Mouse (Mus musculus): ENCODE results near the gene Grb2. TPM values are rescaled to one million over a fixed set of nuclear protein-coding genes. Genes with fewer than 3 reads are reported as not detected.

The Grb2 gene
- polyA plus RNA-seq, 1 experiment, result not detected

GRCm38 (mm10) chr11:115716410-115717338, 8.3 kb upstream of the Grb2 start:
- Histone ChIP-seq H3K27ac (ENCODE audit: insufficient read depth, low read depth, low read length) (no peak overlapping the region), H3K4me3 (ENCODE audit: insufficient read depth, low read depth, low read length) (no peak overlapping the region), H3K4me1 (ENCODE audit: control insufficient read depth, insufficient read depth, low read length) (no peaks in the 10 kb centered on the region)
- TF ChIP-seq CTCF (IDR thresholded peaks at IDR 0.05; ENCODE audit: insufficient read depth, low read depth, low read length), result no peak
- no peak for TF ChIP-seq POLR2A (IDR thresholded peaks at IDR 0.05; ENCODE audit: insufficient read depth, low read depth, low read length)
- WGBS, result 77% methylated on average over 15 of the region's 15 CpGs

DNA sequence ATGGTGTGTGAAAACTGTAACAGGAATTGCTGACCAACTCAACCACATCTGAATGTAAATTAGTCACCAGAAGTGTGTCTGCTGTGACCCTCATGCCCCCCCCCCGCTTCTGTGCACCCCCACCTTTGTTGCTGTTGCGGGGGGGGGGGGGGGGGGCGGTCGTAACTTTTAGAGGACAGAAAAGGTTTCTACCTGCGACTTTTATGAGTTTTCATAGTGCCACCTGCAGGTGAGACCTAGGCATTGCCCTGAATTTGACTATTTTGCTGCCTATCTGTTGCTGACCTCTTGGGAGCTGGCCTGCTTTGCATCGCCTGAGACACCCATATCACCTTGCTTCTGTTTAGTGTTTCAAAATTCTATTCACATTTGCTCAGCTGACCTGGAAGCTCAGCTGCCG, 6.1 kb upstream of the Grb2 start:
- Histone ChIP-seq H3K4me3 (ENCODE audit: insufficient read depth, low read depth, low read length) (no peak overlapping the region), H3K27ac (ENCODE audit: insufficient read depth, low read depth, low read length) (no peak overlapping the region), H3K4me1 (ENCODE audit: control insufficient read depth, insufficient read depth, low read length) (no peaks in the 10 kb centered on the region)
- 9% methylated on average over 7 of the region's 7 CpGs for WGBS
- TF ChIP-seq POLR2A (IDR thresholded peaks at IDR 0.05; ENCODE audit: insufficient read depth, low read depth, low read length) (no peak), CTCF (IDR thresholded peaks at IDR 0.05; ENCODE audit: insufficient read depth, low read depth, low read length) (peak; percentile 18; the same call in 1 of the 2 replicates)

DNA sequence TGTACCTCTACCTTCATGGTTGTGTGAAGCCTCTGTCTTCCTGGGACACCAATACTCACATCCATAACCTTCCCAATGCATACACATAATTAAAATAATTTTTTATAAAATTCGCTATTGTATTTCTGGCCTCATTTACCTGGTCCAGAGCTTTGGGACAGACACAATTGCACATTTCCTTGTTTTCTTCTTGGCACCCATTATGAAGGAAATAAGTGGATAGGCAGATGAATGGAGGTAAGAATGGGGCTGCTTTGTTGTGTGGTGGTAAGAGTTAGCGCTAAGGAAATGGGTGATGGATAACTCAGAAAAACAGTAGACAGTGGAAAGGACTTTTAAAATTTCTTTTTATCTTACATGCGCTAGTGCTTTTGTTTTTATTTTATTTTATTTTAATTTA, 5.0 kb upstream of the Grb2 start:
- 93% methylated on average over 3 of the region's 3 CpGs for WGBS
- no peak for TF ChIP-seq CTCF (IDR thresholded peaks at IDR 0.05; ENCODE audit: insufficient read depth, low read depth, low read length)
- TF ChIP-seq POLR2A (IDR thresholded peaks at IDR 0.05; ENCODE audit: insufficient read depth, low read depth, low read length), result no peak
- H3K4me1 ChIP-seq (ENCODE audit: control insufficient read depth, insufficient read depth, low read length), result no peaks in the 10 kb centered on the region
- no peak overlapping the region for H3K27ac ChIP-seq (ENCODE audit: insufficient read depth, low read depth, low read length)
- no peak overlapping the region for H3K4me3 ChIP-seq (ENCODE audit: insufficient read depth, low read depth, low read length)

DNA sequence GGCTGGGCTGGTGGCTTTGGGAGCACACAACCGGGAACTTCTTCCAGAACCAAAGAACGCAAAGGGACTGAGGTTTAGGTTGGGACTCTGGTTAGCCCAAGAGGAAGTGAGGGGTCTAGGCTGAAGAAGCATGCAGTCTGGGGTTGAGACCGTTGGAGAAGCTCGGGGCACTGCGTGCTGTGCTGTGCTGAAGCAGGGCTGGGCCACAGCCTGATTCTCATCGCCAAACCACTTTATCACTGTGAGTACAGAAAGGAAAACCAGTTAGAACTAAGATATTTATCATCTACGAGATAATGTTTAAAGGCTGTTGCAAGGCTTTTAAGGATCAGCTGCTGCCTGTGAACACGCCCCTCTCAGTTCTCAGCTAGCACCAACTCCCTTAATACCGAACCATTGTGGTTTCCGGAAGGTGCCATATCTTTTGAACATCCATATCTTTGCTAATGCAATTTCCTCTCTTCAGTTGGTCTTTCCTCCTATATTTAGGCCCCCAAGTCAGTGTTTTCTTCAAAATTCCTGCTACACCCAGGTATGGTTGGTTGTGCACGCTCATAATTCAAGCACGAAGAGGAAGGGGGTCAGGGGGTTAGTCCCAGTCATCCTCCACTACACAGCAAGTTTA, 4.4 kb upstream of the Grb2 start:
- 85% methylated on average over 12 of the region's 12 CpGs for WGBS
- no peaks in the 10 kb centered on the region for H3K4me1 ChIP-seq (ENCODE audit: control insufficient read depth, insufficient read depth, low read length)
- H3K4me3 ChIP-seq (ENCODE audit: insufficient read depth, low read depth, low read length), result no peak overlapping the region
- TF ChIP-seq CTCF (IDR thresholded peaks at IDR 0.05; ENCODE audit: insufficient read depth, low read depth, low read length), result no peak
- no peak for TF ChIP-seq POLR2A (IDR thresholded peaks at IDR 0.05; ENCODE audit: insufficient read depth, low read depth, low read length)
- H3K27ac ChIP-seq (ENCODE audit: insufficient read depth, low read depth, low read length), result no peak overlapping the region

GRCm38 (mm10) chr11:115712268-115712667, 3.9 kb upstream of the Grb2 start:
- no peak overlapping the region for H3K4me3 ChIP-seq (ENCODE audit: insufficient read depth, low read depth, low read length)
- WGBS, result 70% methylated on average over 2 of the region's 2 CpGs
- H3K27ac ChIP-seq (ENCODE audit: insufficient read depth, low read depth, low read length), result no peak overlapping the region
- H3K4me1 ChIP-seq (ENCODE audit: control insufficient read depth, insufficient read depth, low read length), result no peaks in the 10 kb centered on the region
- no peak for TF ChIP-seq POLR2A (IDR thresholded peaks at IDR 0.05; ENCODE audit: insufficient read depth, low read depth, low read length)
- no peak for TF ChIP-seq CTCF (IDR thresholded peaks at IDR 0.05; ENCODE audit: insufficient read depth, low read depth, low read length)

DNA sequence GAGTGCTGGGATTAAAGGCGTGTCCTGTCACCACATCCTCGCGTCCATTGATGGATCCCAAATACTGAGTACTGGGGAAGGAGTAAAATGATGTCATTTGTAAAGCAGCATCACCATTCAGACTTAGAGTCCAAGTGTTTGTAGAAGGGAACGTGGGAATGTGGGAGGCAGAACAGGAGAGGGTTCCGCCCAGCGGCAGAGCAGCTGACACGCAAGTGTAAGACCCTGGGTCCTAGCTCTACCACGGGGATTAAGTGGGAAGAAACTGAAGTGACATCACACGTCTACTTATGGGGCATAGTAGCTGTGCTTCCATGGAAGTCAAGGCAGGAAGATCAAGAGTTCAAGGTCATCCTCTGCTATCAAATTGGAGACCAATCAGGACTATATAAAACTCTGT, 2.7 kb upstream of the Grb2 start:
- WGBS, result 79% methylated on average over 9 of the region's 9 CpGs
- no peak overlapping the region for H3K27ac ChIP-seq (ENCODE audit: insufficient read depth, low read depth, low read length)
- TF ChIP-seq CTCF (IDR thresholded peaks at IDR 0.05; ENCODE audit: insufficient read depth, low read depth, low read length) (no peak), POLR2A (IDR thresholded peaks at IDR 0.05; ENCODE audit: insufficient read depth, low read depth, low read length) (no peak)
- H3K4me1 ChIP-seq (ENCODE audit: control insufficient read depth, insufficient read depth, low read length), result no peaks in the 10 kb centered on the region
- no peak overlapping the region for H3K4me3 ChIP-seq (ENCODE audit: insufficient read depth, low read depth, low read length)

- no peak overlapping the region for H3K4me3 ChIP-seq (ENCODE audit: insufficient read depth, low read depth, low read length)
- H3K27ac ChIP-seq (ENCODE audit: insufficient read depth, low read depth, low read length), result no peak overlapping the region
- WGBS, result 37% methylated on average over 6 of the region's 6 CpGs
- peaks cover 5% of the 10 kb centered on the region for H3K4me1 ChIP-seq (ENCODE audit: control insufficient read depth, insufficient read depth, low read length)
- no peak for TF ChIP-seq CTCF (IDR thresholded peaks at IDR 0.05; ENCODE audit: insufficient read depth, low read depth, low read length)
Observed at GRCm38 (mm10) chr11:115709829-115710559, 1.6 kb upstream of the Grb2 start.

GRCm38 (mm10) chr11:115708956-115709828, 795 bp upstream of the Grb2 start:
- under 1% methylated on average over 23 of the region's 23 CpGs for WGBS
- H3K27ac ChIP-seq (ENCODE audit: insufficient read depth, low read depth, low read length), result peak overlapping the region; percentile 63
- H3K4me1 ChIP-seq (ENCODE audit: control insufficient read depth, insufficient read depth, low read length), result peaks cover 5% of the 10 kb centered on the region

More at GRCm38 (mm10) chr11:115708956-115709828, 795 bp upstream of the Grb2 start:
- TF ChIP-seq CTCF (IDR thresholded peaks at IDR 0.05; ENCODE audit: insufficient read depth, low read depth, low read length) (no peak), POLR2A (IDR thresholded peaks at IDR 0.05; ENCODE audit: insufficient read depth, low read depth, low read length) (no peak)
- H3K4me3 ChIP-seq (ENCODE audit: insufficient read depth, low read depth, low read length), result peak overlapping the region; percentile 45
